Mouse (Mus musculus) yolk sac, embryonic 10.5 days (tissue): ENCODE measurements around the gene P2ry6.

Experiments used
- DNase-seq: peaks from one replicate; pipeline ENCODE4 v3.0.0-alpha.2; 2017; ENCODE audit warnings: low spot score

P2ry6 gene

DNA sequence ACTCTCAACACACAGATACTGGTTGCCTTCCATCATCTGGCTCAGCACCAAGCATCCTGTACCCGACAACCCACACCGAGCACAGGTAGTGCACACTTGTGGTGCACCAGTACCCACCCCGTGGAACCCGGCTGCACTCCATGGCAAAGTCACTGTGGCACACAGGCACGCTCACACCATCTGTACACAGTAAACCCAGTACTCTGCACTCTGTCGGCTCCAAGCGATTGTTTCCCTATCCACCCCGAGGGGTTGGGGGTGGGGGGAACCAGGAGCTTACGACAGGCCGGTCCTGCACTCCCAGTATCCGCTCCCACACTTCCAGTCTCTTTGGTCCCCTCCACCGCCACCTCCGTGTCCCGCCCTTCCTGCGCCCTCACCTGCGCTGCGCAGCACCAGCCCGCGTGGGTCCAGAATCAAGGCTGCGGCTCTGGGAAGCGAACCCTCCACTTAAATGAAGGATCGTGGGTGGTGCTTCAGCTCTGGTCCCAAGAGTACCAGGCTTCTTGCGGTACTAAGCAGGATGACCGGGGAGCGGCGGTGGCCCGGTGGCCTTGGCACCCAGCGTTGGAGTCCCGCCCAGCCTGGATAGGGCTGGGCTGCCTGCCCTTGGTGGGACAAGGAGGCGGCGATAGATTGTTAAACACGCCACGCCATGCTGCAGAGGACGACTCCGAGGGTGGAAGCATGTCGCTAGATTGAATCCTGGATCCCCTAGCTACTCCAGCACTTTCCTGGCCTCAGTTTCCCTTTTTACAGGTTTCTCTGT, at the start of gene P2ry6:
Gene P2ry6 (minus strand): TSS at position 515 of the 769 bp plus-strand sequence.
- no peak for DNase-seq

DNA sequence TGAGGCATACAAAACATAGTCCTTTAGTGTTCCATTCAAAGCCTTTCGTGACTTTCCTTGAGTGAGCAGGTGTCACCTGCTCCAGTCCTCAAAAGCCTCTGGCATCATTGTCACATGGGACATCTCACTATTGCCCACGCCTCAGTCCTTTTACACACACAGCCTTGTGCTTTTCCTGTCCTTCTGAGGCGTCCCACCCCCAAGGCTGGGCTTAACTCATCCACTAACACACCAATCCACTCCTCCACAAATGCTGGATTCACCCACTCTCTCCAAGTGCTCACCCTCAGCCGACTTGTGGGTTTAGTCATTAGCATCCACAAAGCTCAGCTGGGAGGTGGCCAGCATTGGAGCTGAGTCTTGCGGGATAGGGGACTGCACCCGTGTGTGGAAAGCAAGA, 43.0 kb upstream of the P2ry6 start:
- DNase-seq, result no peak

DNA sequence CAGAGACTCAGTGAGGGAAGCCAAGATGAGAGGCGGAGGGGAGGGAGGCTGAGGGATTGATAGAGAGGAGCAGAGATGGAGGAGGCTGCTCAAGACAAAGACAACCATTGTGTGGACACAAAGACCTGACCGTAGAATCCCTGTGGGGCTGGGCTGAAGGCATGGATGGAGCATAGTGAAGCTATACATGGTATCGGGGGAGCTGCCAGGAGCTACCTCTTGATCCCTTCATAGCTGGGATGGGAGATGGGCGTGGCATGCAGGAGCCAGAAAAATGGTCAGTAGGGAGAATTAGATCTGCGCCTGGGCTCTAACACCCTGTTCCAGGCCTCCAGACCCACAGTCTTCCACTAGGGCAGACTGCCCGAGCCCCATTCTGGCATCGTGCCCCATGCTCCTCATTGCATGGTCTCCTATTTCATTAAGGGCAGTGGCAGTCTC, 42.6 kb upstream of the P2ry6 start:
- no peak for DNase-seq

DNA sequence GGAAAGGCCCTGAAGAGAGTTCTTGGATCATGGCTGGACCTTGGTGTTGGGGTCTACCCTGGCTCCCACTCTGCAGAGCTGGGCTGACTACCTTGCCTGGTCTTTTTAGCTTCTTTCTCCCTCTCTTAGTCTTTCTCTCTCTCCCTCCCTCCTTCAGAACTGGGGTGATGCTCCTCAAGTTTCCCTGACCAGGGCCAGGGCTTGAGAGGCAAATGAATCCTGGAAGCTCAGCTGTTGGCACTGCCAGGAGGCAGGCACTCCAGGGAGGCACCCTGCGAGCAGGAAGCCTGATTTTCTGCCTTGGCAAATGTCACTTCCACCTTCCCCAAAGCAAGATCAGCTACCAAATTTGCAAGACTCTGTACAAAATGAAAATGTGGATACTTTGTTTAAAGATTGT, 40.5 kb upstream of the P2ry6 start:
- no peak for DNase-seq

DNA sequence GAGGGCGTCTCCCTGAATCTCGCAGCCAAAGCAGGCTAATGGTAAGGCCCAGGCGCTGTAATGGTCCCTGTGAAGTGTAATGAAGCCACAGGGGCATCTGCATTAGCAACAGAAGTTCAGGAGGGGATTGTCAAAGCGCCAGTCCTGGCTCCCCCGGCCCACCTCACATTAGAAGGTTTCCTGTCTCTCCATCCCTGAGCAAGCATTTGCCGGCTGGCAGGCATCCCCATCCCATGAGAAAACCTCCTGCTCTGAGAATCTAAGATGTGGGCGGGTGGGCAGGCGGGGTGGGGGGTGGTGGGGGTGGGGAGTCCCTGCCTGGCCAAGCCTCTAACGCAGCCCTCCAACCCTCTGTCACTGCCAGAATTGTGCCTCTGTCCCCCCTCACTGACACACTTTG, 39.6 kb upstream of the P2ry6 start:
- DNase-seq, result no peak

DNA sequence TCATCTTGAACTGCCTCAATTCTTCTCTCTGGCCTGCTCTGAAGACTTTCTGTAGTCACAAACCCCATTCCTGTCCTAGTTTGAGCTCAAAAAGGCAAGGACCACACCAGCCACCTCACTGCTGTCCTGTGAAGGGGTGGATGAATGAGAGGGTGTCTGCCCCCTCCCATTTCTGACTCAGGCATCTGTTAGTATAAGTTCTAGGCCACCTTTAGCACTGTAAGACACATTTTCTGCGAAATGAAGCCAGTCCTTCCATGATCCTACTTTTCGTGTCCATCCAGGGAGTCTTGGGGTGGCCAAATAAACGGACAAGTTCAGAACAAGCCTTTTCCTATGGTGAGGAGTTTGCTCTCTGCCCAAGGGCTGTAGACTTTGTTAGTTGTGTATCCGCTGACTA, 38.1 kb upstream of the P2ry6 start, which contains the start of gene P2ry2:
Gene P2ry2 (minus strand): TSS at position 326 of the 400 bp plus-strand sequence.
- no peak for DNase-seq

DNA sequence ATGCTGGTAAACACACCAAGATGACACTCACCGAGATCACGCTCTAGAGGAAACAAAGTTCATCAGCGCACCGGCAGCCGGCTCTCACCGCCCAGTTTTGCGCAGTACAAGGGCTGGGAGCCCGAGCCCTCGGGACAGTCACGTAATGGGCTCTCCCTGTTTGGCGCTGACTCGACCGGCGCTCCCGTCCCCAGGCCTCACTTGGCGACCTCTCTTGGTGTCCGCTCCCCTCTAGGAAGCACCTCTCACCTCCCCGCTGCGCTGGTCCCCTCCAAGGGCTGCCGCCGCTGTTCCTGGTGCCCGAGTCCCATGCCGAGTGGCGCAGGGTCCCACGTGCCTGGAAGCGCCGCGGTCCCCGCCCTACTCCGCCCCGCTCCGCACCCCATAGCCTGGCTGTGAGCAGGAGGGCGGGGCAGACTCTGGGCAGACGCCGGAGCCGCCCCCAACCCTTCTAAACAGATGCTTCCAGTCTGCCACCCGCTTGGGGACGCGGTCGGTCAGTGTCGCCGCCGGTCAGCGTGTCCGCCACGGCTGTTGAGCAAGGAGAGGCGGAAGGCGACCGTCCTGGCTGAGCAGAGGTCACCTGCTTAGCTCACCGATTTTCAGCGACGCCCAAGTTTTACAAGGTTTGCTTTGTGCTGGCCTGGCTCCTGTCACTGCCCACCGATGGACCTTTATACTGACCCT, 37.4 kb upstream of the P2ry6 start:
- DNase-seq, result peak; percentile 88

DNA sequence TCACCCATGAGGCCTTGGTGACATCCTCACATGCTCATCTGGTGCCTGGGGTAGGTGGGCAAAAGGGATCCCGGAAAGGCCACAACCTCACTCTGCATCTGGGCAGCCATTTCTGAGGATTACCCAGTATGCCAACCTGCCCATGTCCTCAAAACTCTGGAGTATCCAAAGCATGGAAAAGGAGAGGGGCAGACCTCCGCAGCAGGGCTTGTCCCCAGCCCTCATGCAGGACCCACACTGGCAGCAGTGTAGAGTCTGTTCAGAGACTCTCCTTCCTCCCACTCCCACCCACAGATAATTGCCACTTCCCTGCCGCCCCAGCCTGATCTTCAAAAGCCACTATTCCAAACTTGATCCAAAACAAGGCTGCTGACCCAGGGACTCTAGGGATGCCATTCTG, 36.3 kb upstream of the P2ry6 start:
- no peak for DNase-seq

DNA sequence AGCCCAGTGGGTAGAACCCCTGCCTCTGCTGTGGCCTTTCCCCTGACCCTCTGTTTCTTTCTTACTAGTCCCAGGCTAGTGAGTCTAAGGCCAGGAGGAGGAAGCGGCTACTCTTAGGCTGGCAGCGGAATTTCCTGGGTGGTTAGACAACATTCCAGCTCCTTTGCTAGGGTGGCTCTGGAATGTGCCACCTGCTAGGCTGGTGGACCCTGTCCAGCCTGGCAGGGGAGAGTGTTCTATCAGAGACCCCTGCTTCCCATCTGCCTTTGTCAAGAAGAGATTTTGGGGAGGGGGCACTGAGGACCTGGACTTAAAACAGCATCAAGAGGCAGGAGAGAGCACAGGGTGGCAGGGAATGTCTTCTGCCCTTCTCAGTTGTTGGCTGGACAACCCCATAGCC, 31.8 kb upstream of the P2ry6 start:
- DNase-seq, result no peak

DNA sequence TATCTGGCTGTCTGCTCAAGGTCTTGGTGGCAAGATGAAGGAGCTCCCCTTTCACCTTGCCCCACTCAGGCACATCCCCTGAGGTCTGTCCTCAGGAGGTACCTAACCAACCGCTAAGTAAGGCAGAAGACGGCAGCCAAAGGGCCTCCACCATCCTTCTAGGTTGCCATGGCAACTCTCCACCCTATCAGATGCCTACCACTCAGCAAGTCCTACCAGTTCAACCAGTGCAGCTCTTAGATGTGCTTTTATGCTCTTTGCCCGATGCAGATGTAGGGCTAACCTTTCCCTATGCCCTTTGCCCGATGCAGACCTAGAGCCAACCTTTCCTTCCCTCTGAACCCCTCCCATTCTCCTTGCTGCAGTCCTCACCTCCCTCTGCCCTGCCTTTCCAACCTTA, 30.7 kb upstream of the P2ry6 start:
- DNase-seq, result no peak

DNA sequence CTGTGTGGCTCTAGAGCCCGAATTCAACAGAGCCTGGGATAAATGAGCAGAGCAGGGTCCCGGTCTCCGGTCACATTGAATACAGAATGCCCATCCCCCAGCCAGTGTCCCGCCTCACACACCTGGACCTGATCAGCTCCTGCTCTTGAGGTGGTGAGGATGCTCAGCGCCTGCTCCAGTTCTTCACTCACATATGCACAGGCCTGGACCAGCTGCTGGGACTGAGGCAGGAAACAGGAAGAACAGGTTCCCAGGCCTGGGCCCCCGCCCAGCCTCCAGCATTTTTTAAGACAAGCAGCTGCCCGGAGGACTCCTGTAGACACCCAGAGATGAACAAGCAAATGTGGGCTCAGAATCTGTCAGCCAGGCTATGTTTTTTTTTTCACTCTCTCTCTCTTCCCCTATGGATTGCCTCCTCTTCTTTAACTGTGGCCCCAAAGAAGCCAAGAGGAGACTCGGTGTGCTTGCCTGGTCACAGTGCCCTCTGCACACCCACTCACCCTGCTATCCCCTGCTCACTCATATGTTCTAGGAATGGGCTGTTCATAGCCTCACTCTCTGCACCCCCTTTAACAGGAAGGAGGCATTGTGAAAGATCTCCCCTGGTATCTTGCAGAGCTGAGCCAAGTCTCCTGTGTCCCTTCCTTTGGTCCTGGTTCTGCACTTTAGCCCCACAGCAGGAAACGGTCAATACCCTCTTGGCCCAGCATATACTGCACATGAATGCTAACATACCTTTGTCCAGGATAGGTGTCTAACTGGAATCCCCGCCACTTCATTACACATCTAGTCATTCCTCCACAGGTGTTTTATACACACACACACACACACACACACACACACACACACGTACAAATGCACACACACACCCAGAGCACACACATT, 29.2 kb upstream of the P2ry6 start:
- DNase-seq, result no peak

DNA sequence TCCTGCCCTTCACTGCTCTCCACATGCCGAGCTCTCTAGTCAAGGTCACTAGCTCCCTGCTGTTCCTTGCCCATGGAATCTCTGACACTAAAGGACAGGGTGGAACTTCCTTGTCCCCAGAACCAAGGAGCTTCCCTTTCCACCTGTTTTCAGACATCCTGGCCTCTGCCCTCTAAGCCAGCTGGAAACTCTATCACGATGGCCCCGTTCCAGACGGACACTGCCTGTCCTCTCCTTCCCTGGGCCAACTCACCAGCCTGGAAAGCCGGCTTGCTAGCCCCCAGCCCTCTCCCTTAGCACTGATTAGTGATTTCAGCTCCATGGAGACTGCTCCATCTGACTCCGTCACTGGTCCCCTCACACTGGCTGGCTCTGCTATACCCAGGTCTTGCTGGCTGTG, 27.8 kb upstream of the P2ry6 start:
- DNase-seq, result no peak

DNA sequence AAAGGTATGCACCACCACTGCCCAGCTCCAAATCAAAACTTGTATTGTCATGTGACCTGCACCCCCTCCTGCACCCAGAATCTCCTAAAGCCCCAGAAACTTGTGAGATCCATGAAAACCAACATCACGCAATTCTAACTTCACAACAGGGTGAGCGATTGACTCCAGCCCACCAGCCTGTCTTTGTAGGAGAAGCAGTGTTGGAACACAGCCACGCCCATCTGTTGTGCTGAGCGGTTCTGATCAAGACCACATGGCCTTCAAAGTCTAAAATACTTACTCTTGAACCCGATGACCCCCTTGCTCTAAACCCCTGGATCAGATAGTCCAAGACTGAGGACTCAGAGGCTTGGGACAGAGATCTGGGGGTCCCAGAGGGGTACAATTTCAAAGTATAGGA, 25.2 kb upstream of the P2ry6 start:
- no peak for DNase-seq

DNA sequence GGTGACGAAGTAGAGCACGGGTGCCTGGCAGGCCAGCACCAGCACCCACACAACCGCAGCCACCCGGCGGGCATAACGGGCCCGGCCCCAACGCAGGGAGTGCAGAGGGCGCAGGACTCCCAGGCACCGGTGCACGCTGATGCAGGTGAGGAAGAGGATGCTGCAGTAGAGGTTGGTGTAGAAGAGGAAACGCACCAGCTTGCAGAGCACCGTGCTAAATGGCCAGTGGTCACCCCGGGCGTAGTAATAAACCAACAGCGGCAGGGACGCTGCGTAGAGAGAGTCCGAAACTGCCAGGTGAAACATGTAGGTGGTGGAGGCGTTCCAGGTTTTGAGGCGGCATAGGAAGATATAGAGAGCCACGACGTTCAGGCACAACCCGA, 24.1 kb upstream of the P2ry6 start:
- no peak for DNase-seq

DNA sequence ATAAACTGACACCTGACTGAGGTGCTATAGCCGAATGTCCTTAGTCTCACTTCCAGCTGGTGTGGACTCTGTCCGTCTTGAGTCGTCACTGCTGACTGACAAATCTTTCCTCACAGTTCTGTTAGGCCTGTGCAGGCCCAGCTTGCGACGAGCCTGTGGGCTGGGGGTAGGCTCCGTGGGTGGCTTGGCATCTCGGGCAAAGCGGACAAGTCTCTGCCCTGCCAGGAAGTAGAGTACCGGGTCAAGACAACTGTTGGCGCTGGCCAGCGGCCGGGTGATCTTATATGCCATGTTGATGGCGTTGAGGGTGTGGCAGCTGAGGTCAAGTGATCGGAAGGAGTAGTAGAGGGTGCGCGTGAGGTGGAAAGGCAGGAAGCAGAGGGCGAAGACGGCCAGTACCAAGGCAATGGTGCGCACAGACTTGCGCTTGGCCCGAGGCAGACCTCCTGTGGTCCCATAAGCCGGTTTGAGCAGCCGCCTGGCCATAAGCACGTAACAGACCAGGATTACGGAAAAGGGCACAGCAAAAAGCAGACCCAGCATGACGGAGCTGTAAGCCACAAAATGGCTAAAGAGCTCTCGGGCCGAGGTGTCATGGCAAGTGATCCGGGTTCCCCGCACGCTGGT, 23.6 kb upstream of the P2ry6 start:
- no peak for DNase-seq

DNA sequence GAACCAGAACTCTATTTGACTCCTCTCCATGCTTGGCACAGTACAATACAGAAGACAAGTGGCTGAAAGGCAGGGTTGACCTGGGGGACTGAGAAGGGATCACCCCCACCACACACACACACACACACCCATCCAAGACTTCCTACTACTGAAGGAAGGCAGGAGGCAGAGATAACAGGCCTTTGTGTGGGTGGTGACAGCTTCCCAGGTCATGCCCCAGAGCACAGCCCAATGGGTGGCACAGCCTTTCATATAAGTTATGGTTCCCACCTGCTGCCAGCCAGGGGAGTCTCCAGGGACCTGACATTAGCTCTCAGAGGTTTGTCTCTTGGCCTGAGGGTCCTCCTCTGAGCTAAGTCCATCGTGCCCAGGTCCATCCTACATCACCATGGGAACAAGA, 22.8 kb upstream of the P2ry6 start:
- no peak for DNase-seq

DNA sequence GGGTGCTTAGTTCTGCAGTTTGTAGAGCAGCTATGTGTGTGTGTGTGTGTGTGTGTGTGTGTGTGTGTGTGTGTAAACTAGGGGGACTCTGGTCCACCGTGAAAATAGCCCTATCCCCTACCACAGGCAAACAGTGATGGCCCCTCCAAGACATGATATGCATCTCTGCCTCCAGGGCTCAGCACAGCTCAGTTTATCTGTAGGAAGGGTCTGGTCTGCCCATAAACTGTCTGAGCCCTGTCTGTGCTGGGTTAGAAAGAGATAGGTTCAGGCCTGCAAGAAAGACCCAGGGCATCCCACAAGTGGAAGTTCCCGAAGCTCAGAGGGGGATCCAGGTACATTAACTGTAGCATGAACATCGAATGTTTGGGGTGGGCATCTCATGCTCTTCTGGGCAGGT, 21.5 kb upstream of the P2ry6 start:
- DNase-seq, result no peak

DNA sequence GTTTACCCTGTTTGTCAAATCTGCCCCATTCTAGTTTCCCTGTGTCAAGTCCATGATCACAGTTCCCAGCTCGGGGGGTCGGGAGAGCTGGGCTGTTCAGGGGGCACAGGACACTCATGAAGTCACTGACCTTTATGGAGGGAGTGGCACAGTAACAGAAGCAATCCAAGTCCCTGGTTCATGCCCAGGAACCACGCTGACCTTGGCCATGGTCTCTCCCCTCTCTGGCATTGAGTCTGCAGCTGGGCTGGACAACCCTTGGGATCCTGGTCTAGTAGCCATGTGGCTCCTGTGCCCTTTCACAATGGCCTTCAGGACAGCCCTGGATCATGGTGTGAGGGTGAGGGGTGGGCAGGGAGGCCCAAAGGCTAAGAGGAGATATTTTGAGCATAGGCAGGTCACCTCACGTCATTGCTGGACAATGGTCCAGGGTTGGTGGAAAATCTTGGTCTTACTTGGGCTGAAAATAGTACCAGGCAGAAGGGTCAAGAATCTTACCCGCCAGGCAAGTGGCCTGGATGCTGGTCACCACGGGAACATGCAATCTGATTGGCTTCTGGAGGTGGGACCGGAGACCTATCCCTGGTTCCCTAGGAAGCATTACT, 20.9 kb upstream of the P2ry6 start:
- DNase-seq, result no peak

DNA sequence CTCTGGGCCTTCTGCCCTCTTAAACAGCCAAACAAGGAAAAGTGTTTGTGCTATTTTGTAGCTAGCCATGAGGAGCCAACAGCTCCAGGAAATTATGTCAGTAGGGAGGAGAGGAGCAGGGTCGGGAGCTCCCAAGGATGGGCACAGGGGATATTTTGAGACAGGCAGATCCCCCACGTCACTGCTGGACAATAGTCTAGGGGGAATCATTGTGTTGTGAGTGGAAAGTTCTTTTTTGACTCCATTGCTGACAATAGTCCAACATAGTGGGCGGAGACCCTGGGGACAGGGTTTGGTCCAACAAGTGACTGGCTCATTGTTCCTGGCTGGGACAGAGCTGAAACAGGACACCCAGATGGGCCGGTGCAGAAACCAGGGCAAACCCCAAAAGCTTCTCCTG, 18.7 kb upstream of the P2ry6 start:
- no peak for DNase-seq

DNA sequence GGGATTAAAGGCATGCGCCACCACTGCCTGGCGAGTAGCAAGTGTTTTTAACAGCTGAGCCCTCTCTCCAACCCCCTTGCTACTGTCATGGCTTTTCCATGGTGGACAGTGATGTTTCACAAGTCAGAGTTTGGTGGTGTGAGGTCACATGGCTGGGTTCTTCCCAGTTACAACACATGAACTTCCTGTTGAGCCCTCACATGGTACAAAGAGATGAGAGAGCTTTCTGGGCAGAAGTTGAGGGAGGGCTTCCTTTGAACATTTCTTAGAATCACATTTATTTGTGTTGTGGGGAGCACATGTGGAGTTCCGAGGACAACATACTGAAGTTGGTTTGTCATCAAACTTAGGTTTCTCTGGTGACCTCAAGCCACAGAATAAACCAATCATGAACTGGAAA, 17.5 kb upstream of the P2ry6 start:
- DNase-seq, result no peak

DNA sequence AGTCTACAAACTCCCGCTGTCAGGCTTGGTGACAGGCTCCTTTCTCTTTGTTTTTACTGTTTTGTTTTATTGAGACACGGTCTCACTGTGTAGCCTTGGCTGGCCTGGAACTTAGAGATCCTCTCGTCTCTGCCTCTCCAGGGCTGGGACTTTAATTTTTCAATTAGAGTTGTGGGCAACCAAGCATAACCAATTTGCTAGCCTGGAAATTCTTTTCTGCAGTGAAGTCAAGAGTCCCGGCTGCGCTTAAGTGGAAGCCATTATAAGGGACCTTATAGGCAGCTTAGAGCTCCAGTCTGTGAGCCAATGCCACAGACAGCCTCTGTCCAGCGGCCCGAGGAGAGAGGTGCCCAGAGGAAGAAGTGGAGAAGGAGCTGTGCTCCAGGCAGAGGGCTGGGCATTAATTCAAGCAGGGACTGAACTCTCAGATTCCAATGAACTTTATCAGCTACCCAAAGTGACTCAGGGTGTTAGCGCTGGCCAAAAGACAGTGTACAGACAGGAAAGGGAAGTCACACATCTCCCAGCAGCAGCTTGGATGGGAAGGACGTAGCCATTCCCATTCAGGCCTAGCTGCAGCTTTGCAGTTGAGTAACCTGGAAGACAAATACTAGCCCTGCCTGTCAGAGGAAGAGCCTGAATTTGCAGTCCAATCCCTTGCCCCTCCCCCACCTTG, 16.3 kb upstream of the P2ry6 start:
- no peak for DNase-seq
